Mouse (Mus musculus): ENCODE data around the gene Car3. TPM values are rescaled to one million over a fixed set of nuclear protein-coding genes. Genes with fewer than 3 reads are reported as not detected.
A peak's percentile ranks its signal among the peaks of the same experiment; 100 is the strongest.

Gene Car3
- polyA plus RNA-seq, 1 experiment from 2014 or later: 3.5 TPM

- H3K27me3 ChIP-seq: no peaks in the 10 kb centered on the region
- no peak overlapping the region for H3K4me3 ChIP-seq
- no peak overlapping the region for H3K9ac ChIP-seq (replicated peaks)
- no peaks in the 10 kb centered on the region for H3K9me3 ChIP-seq
- H3K4me1 ChIP-seq: peaks cover 10% of the 10 kb centered on the region
- H3K36me3 ChIP-seq: no peaks in the 10 kb centered on the region
- ATAC-seq (ENCODE audit: low FRiP score, low read depth): no peak
- no peak overlapping the region for H3K4me2 ChIP-seq (replicated peaks)
- H3K27ac ChIP-seq (replicated peaks): no peak overlapping the region
- 80% methylated on average over 3 of the region's 3 CpGs for WGBS
Observed at GRCm38 (mm10) chr3:14860291-14860690, 3.0 kb upstream of the Car3 start.

- WGBS: 80% methylated on average over 1 of the region's 1 CpGs
- Histone ChIP-seq H3K4me1 (peaks cover 10% of the 10 kb centered on the region), H3K9ac (replicated peaks) (no peak overlapping the region), H3K4me2 (replicated peaks) (no peak overlapping the region), H3K27me3 (no peaks in the 10 kb centered on the region), H3K9me3 (no peaks in the 10 kb centered on the region), H3K36me3 (no peaks in the 10 kb centered on the region), H3K27ac (replicated peaks) (no peak overlapping the region), H3K4me3 (no peak overlapping the region)
- no peak for ATAC-seq (ENCODE audit: low FRiP score, low read depth)
Observed at GRCm38 (mm10) chr3:14861165-14861564, 2.1 kb upstream of the Car3 start.

DNA sequence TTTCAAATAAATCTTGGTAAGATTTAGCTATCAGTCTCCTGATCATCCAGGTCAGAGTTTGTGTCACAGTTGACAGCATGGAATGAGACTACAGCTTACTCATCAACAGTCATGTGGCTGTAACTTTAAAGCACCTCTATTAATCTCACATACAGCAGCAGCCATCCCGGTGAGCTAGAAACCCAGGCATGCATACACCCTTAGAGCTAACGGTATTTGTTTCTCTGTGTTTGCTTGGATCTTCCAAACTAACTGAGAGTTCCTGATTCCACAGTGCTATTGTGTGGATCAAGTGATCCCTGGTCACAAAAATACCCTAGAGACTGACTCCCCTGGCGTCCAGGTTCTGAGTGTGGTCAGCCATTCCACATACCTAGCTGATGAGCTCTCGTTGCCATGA is 1.5 kb upstream of the Car3 start:
- ATAC-seq (ENCODE audit: low FRiP score, low read depth): no peak
- no peak overlapping the region for H3K4me3 ChIP-seq
- H3K9me3 ChIP-seq: no peaks in the 10 kb centered on the region
- peak overlapping the region; percentile 64 for H3K4me2 ChIP-seq (replicated peaks)
- 17% methylated on average over 4 of the region's 4 CpGs for WGBS
- H3K27ac ChIP-seq (replicated peaks): no peak overlapping the region
- peaks cover 10% of the 10 kb centered on the region for H3K4me1 ChIP-seq
- H3K36me3 ChIP-seq: no peaks in the 10 kb centered on the region
- no peak overlapping the region for H3K9ac ChIP-seq (replicated peaks)
- no peaks in the 10 kb centered on the region for H3K27me3 ChIP-seq

DNA sequence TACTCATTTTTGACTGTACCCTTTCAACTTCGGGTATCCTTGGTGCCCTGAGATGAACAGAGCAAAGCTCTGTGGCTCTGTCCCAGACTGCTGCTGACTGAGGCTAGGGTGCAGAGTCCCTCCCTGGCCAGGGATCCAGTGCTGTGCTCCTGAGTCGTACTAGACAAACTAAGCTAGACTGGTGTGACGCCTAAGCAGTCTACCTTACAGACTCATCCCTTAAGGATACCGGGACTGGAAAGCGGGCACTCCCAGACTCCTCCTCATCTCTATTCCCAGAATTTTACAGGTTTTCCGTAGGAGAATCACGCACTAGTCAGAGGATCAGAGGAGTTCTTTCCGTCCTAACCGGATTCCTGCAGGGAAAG is 674 bp upstream of the Car3 start:
- Histone ChIP-seq H3K36me3 (no peaks in the 10 kb centered on the region), H3K4me2 (replicated peaks) (peak overlapping the region; percentile 64), H3K9me3 (no peaks in the 10 kb centered on the region), H3K4me1 (peaks cover 10% of the 10 kb centered on the region), H3K4me3 (peak overlapping the region; percentile 42), H3K27ac (replicated peaks) (peak overlapping the region; percentile 54; the same call in 1 of the 2 replicates), H3K9ac (replicated peaks) (peak overlapping the region; percentile 54), H3K27me3 (no peaks in the 10 kb centered on the region)
- ATAC-seq (ENCODE audit: low FRiP score, low read depth): peak; percentile 88
- under 1% methylated on average over 9 of the region's 9 CpGs for WGBS

DNA sequence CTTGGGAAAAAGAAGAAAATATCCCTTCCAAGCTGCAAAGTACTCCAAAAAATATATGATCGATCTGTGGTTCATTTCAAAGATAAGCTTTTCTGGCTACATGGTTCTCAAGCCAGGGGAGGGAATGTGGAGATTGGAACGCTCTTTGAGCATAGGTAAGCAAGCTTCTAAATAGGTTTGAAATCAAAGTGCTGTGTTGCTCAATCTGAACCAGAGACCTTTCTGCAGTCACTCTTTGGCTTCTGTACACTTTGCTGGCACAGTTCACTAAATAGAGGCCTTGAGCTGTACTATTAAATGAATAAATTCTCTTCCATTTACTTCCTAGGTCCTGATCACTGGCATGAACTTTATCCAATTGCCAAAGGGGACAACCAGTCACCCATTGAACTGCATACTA is 610 bp downstream of the Car3 start:
- no peaks in the 10 kb centered on the region for H3K36me3 ChIP-seq
- peaks cover 10% of the 10 kb centered on the region for H3K4me1 ChIP-seq
- no peak overlapping the region for H3K4me3 ChIP-seq
- ATAC-seq (ENCODE audit: low FRiP score, low read depth): no peak
- no peak overlapping the region for H3K9ac ChIP-seq (replicated peaks)
- H3K9me3 ChIP-seq: no peaks in the 10 kb centered on the region
- no peak overlapping the region for H3K27ac ChIP-seq (replicated peaks)
- 94% methylated on average over 2 of the region's 2 CpGs for WGBS
- H3K27me3 ChIP-seq: no peaks in the 10 kb centered on the region
- no peak overlapping the region for H3K4me2 ChIP-seq (replicated peaks)

DNA sequence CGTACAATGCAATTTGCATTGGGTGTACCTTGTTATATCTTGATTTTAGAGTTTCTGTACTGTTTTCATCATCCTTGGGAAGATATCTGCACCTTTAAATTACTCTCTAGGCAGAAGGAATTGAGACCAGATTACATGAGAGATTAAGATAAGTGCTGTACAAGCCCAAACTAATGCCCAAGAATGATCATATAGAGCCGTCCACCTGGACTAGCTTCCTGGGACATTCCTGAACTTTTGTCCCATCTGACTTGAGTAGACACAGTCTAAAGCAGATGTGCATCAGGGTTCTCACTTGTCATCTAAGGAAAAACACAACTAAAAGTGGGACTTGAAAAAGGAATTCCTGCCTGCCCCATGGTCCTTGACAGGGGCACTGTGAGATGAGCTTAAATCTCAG is 2.6 kb downstream of the Car3 start:
- Histone ChIP-seq H3K4me1 (peaks cover 10% of the 10 kb centered on the region), H3K9me3 (no peaks in the 10 kb centered on the region), H3K4me3 (no peak overlapping the region), H3K27me3 (no peaks in the 10 kb centered on the region), H3K9ac (replicated peaks) (no peak overlapping the region), H3K27ac (replicated peaks) (no peak overlapping the region), H3K4me2 (replicated peaks) (no peak overlapping the region), H3K36me3 (no peaks in the 10 kb centered on the region)
- 62% methylated on average over 2 of the region's 2 CpGs for WGBS
- no peak for ATAC-seq (ENCODE audit: low FRiP score, low read depth)

GRCm38 (mm10) chr3:14869779-14870178 is 6.5 kb downstream of the Car3 start:
- no peak overlapping the region for H3K9ac ChIP-seq (replicated peaks)
- H3K36me3 ChIP-seq: no peaks in the 10 kb centered on the region
- H3K9me3 ChIP-seq: no peaks in the 10 kb centered on the region
- no peak overlapping the region for H3K27ac ChIP-seq (replicated peaks)
- ATAC-seq (ENCODE audit: low FRiP score, low read depth): peak; percentile 83
- WGBS: 21% methylated on average over 11 of the region's 11 CpGs
- no peaks in the 10 kb centered on the region for H3K4me1 ChIP-seq
- H3K4me3 ChIP-seq: no peak overlapping the region
- no peak overlapping the region for H3K4me2 ChIP-seq (replicated peaks)
- H3K27me3 ChIP-seq: no peaks in the 10 kb centered on the region; the same call in 1 of the 2 replicates

GRCm38 (mm10) chr3:14870528-14870927 is 7.2 kb downstream of the Car3 start:
- Histone ChIP-seq H3K4me3 (no peak overlapping the region), H3K4me2 (replicated peaks) (no peak overlapping the region), H3K27me3 (no peaks in the 10 kb centered on the region; the same call in 1 of the 2 replicates), H3K36me3 (no peaks in the 10 kb centered on the region), H3K27ac (replicated peaks) (no peak overlapping the region), H3K4me1 (no peaks in the 10 kb centered on the region), H3K9ac (replicated peaks) (no peak overlapping the region), H3K9me3 (no peaks in the 10 kb centered on the region)
- no peak for ATAC-seq (ENCODE audit: low FRiP score, low read depth)
- WGBS: 85% methylated on average over 1 of the region's 1 CpGs

DNA sequence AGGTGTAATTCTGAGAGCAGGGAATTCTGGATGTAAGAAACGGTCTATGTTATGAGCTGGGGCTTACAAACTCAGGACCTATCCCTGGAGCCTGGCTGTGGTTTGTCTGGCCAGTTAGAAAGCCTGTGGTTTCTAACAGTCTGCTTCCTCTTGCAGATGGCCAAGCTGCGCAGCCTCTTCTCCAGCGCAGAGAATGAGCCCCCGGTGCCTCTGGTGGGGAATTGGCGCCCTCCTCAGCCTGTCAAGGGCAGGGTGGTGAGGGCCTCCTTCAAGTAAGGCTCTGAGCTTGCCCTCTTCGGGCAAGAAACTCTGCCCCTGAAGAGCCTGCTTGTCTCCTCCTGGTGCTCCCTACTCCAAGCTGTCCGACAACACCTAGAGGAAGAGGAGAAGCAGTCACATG is 8.1 kb downstream of the Car3 start:
- no peak overlapping the region for H3K9ac ChIP-seq (replicated peaks)
- H3K4me3 ChIP-seq: no peak overlapping the region
- no peak overlapping the region for H3K27ac ChIP-seq (replicated peaks)
- H3K4me1 ChIP-seq: no peaks in the 10 kb centered on the region
- H3K9me3 ChIP-seq: no peaks in the 10 kb centered on the region
- H3K36me3 ChIP-seq: no peaks in the 10 kb centered on the region
- no peak overlapping the region for H3K4me2 ChIP-seq (replicated peaks)
- no peak for ATAC-seq (ENCODE audit: low FRiP score, low read depth)
- no peaks in the 10 kb centered on the region; the same call in 1 of the 2 replicates for H3K27me3 ChIP-seq
- WGBS: 53% methylated on average over 7 of the region's 7 CpGs

DNA sequence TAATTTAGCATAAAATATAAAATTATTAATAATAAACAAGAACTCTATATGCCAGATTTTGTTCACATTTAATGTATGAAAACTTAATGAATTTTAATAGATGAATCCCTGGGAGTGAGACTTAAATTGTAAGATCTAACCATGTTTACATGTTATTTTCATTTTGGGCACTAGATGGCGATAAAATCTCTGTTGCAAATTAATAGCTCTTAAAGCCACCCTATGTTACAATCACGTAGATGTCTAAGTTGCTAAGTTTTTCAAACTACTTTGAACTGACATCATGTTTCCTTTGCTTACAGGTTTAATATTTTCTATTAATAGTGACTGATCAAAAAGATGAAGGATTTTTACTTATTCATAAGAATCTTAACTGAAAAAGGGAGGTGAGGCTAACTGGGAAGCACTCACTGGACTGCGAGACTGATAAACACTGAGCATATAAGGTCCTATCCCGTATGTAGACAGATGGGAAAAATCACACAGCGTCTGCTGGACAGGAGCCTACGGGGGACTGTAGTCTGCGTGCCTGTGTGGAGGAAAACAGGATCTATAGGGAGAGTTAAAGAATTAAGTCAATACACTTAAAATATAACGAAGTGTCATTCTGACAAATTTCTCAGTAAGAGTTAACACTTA is 11.2 kb downstream of the Car3 start:
- H3K4me1 ChIP-seq: no peaks in the 10 kb centered on the region
- no peak overlapping the region for H3K4me2 ChIP-seq (replicated peaks)
- H3K9me3 ChIP-seq: no peaks in the 10 kb centered on the region
- no peak overlapping the region for H3K27ac ChIP-seq (replicated peaks)
- no peaks in the 10 kb centered on the region; the same call in 1 of the 2 replicates for H3K27me3 ChIP-seq
- ATAC-seq (ENCODE audit: low FRiP score, low read depth): peak; percentile 40; the same call in 1 of the 2 replicates
- H3K4me3 ChIP-seq: no peak overlapping the region
- no peaks in the 10 kb centered on the region for H3K36me3 ChIP-seq
- 54% methylated on average over 8 of the region's 8 CpGs for WGBS
- no peak overlapping the region for H3K9ac ChIP-seq (replicated peaks)

GRCm38 (mm10) chr3:14876325-14876918 is 13.1 kb downstream of the Car3 start:
- Histone ChIP-seq H3K4me1 (no peaks in the 10 kb centered on the region), H3K27me3 (no peaks in the 10 kb centered on the region), H3K9ac (replicated peaks) (no peak overlapping the region), H3K36me3 (no peaks in the 10 kb centered on the region), H3K4me2 (replicated peaks) (no peak overlapping the region), H3K27ac (replicated peaks) (no peak overlapping the region), H3K4me3 (no peak overlapping the region), H3K9me3 (no peaks in the 10 kb centered on the region)
- no peak for ATAC-seq (ENCODE audit: low FRiP score, low read depth)
- WGBS: 76% methylated on average over 9 of the region's 9 CpGs

DNA sequence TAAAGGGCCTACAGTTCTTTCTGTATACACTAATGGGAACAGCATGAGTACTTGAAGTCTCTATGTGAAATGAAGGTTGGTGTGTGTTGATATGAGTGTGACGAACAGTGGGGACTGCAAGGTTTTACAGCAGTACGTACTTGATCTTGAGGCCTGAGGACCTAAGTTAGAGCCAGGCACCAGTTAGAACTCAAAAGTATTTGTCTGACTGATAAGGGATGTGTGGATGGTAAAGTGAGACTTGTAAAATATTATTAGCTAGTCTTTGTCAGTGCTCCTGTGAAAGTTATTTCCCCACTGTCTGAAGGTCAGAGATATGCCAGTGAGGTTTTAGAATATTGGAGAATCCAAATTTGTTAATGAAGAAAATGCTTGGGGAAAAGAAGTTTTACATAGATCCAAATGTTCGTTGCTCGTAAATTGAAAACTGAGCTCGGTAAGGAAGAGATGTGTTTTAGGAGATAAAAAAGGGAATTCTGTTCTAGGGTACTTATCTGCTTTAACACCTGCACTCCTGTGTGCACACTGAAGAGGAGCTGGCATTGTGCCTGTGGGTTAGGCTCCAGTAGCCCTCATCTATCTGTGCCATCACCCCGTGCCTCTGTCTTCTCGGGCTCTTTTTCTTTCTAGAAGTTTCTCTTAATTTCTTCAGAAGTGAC is 14.1 kb downstream of the Car3 start:
- Histone ChIP-seq H3K4me2 (replicated peaks) (no peak overlapping the region), H3K4me1 (no peaks in the 10 kb centered on the region), H3K36me3 (no peaks in the 10 kb centered on the region), H3K4me3 (no peak overlapping the region), H3K27me3 (no peaks in the 10 kb centered on the region), H3K9me3 (no peaks in the 10 kb centered on the region), H3K27ac (replicated peaks) (no peak overlapping the region), H3K9ac (replicated peaks) (no peak overlapping the region)
- WGBS: 90% methylated on average over 7 of the region's 7 CpGs
- ATAC-seq (ENCODE audit: low FRiP score, low read depth): no peak
